Mouse (Mus musculus) midbrain, embryonic 10.5 days (tissue): ENCODE data around the gene Gm33543. TPM values are rescaled to one million over a fixed set of nuclear protein-coding genes. Genes with fewer than 3 reads are reported as not detected.

Source experiments
- DNase-seq: peaks from one replicate; pipeline ENCODE4 v3.0.0-alpha.2; 2017; ENCODE audit warnings: low spot score
- H3K27ac ChIP-seq: fragments of 300-500 bp; sonication (generic); replicated peaks from 2 replicates; pipeline ENCODE4 v1.5.1; 2016; ENCODE audit warnings: mild to moderate bottlenecking
- H3K27me3 ChIP-seq: fragments of 300-500 bp; sonication (generic); 2 replicates; pipeline ENCODE4 v1.6.1; 2016; ENCODE audit warnings: low read depth, mild to moderate bottlenecking; ENCODE audit not compliant: poor library complexity, severe bottlenecking
- H3K36me3 ChIP-seq: fragments of 300-500 bp; sonication (generic); 2 replicates; pipeline ENCODE4 v1.6.1; 2016; ENCODE audit warnings: mild to moderate bottlenecking, moderate library complexity
- H3K4me1 ChIP-seq: fragments of 300-500 bp; sonication (generic); 2 replicates; pipeline ENCODE4 v1.6.1; 2016
- H3K4me3 ChIP-seq: fragments of 300-500 bp; sonication (generic); 2 replicates; pipeline ENCODE4 v1.5.1; 2016; ENCODE audit warnings: mild to moderate bottlenecking, moderate library complexity
- H3K9me3 ChIP-seq: fragments of 300-500 bp; sonication (generic); replicated peaks from 2 replicates; pipeline ENCODE4 v1.6.1; 2016; ENCODE audit warnings: mild to moderate bottlenecking
- WGBS: fragments of 180-500 bp; shearing (Covaris S2); methylation state at CpG from one replicate; pipeline ENCODE4 v1.1.7; 2016; 5-methylcytosine and 5-hydroxymethylcytosine counted together
- polyA plus RNA-seq: library from polyadenylated mRNA; unstranded; fragments of >200 nt; fragmentation: Nextera tagmentation; extraction: Ambion mirVana; gene quantifications from 2 replicates; pipeline ENCODE4 v1.2.1, GENCODE M21; 2016

Gm33543 gene
- polyA plus RNA-seq, 1 experiment from 2014 or later = not detected

- Histone ChIP-seq H3K36me3 (no peaks in the 10 kb centered on the region), H3K9me3 (no peaks in the 10 kb centered on the region), H3K4me1 (no peaks in the 10 kb centered on the region), H3K27me3 (no peaks in the 10 kb centered on the region), H3K4me3 (no peak overlapping the region), H3K27ac (no peak overlapping the region)
- WGBS = 90% methylated on average over 2 of the region's 2 CpGs
- no peak for DNase-seq
Measured at GRCm38 (mm10) chr10:95787176-95787575, 55.6 kb downstream of the Gm33543 start.

DNA sequence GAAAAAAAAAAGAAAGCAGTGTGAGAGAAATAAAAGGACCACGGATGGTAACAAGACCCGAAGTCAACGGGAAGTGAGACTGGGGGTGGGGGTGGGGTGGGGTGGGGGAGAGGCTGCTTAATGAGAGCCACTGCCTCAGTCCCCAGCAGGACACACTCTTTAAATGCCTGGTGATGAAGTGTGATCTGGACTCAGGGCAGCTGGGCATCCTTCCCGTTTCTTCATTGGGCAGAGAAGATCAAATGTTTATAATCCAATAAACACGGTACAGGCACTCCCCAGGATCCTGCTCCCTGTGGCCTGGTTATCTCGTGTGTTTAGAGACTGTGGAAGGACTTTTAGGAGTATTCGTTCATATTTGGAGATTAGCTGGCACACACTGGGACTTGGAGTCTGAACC is 57.9 kb downstream of the Gm33543 start:
- H3K4me3 ChIP-seq = no peak overlapping the region
- no peaks in the 10 kb centered on the region for H3K4me1 ChIP-seq
- no peaks in the 10 kb centered on the region for H3K9me3 ChIP-seq
- H3K27me3 ChIP-seq = no peaks in the 10 kb centered on the region
- no peaks in the 10 kb centered on the region for H3K36me3 ChIP-seq
- no peak for DNase-seq
- WGBS = 71% methylated on average over 7 of the region's 7 CpGs
- no peak overlapping the region for H3K27ac ChIP-seq

DNA sequence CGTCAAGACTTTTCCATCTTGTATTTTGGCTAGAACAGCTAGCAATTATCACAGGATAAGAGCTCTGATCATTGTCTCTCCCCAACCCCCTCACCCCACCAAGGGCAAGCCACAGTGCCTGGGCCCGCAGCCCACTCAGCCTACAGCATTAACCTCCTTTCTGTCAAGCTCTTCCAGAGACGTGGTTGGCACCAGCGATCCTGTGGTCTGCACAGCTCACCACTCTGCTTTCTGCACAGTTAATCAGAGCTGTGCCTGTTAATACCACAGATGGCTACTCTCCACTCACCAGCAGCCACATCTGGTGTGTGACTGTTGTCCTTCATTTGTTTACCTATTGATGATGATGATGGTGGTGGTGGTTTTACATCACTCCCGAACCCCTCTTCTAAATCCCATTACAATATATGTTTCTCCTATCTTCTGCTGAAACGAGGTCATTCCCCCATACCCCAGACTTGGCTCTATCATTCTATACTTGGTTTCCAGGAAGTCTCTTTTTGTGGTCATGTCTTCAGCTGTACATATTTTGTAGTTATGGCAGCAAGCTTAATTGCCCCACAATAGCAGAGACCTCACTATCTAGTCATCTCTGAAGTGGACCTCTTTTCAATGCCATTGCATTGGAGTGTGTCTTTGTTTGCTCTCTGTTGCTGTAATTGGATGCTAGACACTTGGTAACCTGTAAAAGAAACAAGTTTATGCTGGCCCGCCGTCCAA is 61.7 kb downstream of the Gm33543 start:
- no peak for DNase-seq
- Histone ChIP-seq H3K27me3 (no peaks in the 10 kb centered on the region), H3K4me1 (no peaks in the 10 kb centered on the region), H3K4me3 (no peak overlapping the region), H3K9me3 (no peaks in the 10 kb centered on the region), H3K36me3 (no peaks in the 10 kb centered on the region), H3K27ac (no peak overlapping the region)
- WGBS = 90% methylated on average over 8 of the region's 8 CpGs

- Histone ChIP-seq H3K27me3 (no peaks in the 10 kb centered on the region), H3K9me3 (no peaks in the 10 kb centered on the region), H3K36me3 (no peaks in the 10 kb centered on the region), H3K4me3 (no peak overlapping the region), H3K4me1 (no peaks in the 10 kb centered on the region), H3K27ac (no peak overlapping the region)
- no peak for DNase-seq
- 89% methylated on average over 13 of the region's 13 CpGs for WGBS
Measured at GRCm38 (mm10) chr10:95779801-95780385, 62.8 kb downstream of the Gm33543 start.

GRCm38 (mm10) chr10:95778622-95779021 is 64.1 kb downstream of the Gm33543 start:
- no peaks in the 10 kb centered on the region for H3K36me3 ChIP-seq
- H3K9me3 ChIP-seq = no peaks in the 10 kb centered on the region
- no peaks in the 10 kb centered on the region for H3K27me3 ChIP-seq
- WGBS = 93% methylated on average over 8 of the region's 8 CpGs
- no peaks in the 10 kb centered on the region for H3K4me1 ChIP-seq
- H3K27ac ChIP-seq = no peak overlapping the region
- H3K4me3 ChIP-seq = no peak overlapping the region
- no peak for DNase-seq

DNA sequence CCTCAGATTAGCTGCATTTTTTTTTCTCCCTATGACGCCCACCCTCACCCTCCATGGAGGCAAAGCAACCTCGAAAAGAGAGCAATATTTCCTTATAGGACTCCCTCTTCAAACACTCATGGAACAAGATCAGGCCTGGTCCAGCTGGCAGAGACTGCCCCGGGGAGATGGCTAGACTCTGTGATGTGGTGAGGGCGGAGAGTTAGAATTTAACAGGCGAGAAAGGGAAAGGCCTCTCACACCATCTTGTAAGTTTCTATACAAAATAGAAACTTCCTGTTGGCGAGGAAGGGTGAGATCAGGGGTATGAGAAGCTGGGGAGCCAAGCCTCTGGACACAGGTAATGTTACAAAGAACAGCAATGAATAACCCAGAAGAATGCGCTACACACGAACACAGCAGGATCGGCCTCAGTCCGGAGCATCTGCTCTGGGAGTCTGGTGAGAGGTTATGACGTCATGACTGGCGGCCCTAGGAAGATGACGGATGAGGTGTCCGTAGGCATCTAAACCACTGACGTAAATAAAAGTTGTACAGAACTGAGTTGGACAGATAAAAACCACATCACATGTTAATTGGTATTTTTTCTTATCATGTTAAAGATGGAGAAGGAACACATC is 64.9 kb downstream of the Gm33543 start:
- H3K4me1 ChIP-seq = no peaks in the 10 kb centered on the region
- H3K27me3 ChIP-seq = no peaks in the 10 kb centered on the region
- WGBS = 92% methylated on average over 15 of the region's 15 CpGs
- no peaks in the 10 kb centered on the region for H3K9me3 ChIP-seq
- H3K36me3 ChIP-seq = no peaks in the 10 kb centered on the region
- no peak overlapping the region for H3K27ac ChIP-seq
- DNase-seq = no peak
- no peak overlapping the region for H3K4me3 ChIP-seq

GRCm38 (mm10) chr10:95777071-95777470 is 65.7 kb downstream of the Gm33543 start:
- 85% methylated on average over 1 of the region's 1 CpGs for WGBS
- no peak overlapping the region for H3K4me3 ChIP-seq
- no peaks in the 10 kb centered on the region for H3K9me3 ChIP-seq
- H3K27ac ChIP-seq = no peak overlapping the region
- no peaks in the 10 kb centered on the region for H3K36me3 ChIP-seq
- no peaks in the 10 kb centered on the region for H3K27me3 ChIP-seq
- DNase-seq = no peak
- H3K4me1 ChIP-seq = no peaks in the 10 kb centered on the region

GRCm38 (mm10) chr10:95774856-95775255 is 67.9 kb downstream of the Gm33543 start:
- H3K4me3 ChIP-seq = no peak overlapping the region
- H3K27me3 ChIP-seq = no peaks in the 10 kb centered on the region
- H3K4me1 ChIP-seq = no peaks in the 10 kb centered on the region
- H3K36me3 ChIP-seq = no peaks in the 10 kb centered on the region
- WGBS = 91% methylated on average over 7 of the region's 7 CpGs
- no peaks in the 10 kb centered on the region for H3K9me3 ChIP-seq
- no peak for DNase-seq
- no peak overlapping the region for H3K27ac ChIP-seq

DNA sequence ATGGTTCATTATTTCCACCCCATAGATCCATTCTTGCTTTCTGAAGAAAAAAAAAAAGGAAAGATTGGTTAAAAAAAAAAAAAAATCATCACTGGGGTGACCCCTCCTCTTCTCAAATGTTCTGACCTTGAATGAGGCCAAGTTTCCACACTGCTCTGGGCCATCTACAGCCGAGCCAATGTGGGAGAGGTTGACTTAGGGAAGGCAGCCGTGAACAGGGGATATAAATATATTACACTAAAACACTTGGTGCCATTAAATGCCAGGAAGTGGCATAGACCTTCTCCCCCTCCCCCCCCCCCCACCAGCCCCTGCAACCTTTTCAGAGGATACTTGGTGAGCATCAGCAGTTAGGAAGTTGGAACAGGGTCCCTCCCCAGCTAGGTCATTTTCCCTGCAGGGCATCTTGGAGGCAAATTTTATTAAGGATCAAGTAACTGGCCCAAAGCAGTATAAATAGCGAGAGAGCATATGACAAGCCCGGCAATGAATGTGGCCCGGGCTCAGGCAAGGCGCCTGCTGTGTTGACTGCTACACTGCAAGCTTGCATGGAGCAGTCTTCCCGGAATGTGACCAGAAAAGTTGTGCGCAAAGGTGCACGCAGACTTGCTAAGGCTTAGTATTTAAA is 68.6 kb downstream of the Gm33543 start:
- Histone ChIP-seq H3K27me3 (no peaks in the 10 kb centered on the region), H3K4me1 (no peaks in the 10 kb centered on the region), H3K4me3 (no peak overlapping the region), H3K27ac (no peak overlapping the region), H3K9me3 (no peaks in the 10 kb centered on the region), H3K36me3 (no peaks in the 10 kb centered on the region)
- 87% methylated on average over 9 of the region's 9 CpGs for WGBS
- DNase-seq = no peak

Other genes starting within 250 kb of the Gm33543 start
- not detected in 2 replicates for gene Anapc15-ps, start 169.5 kb downstream of the Gm33543 start, polyA plus RNA-seq
- gene Eea1, start 97.7 kb upstream of the Gm33543 start, polyA plus RNA-seq = 10.1 and 11.4 TPM in 2 replicates